Mouse (Mus musculus) megakaryocyte-erythroid progenitor cell, adult 5 weeks (primary cell): ENCODE measurements around the gene Siah1b. TPM values are rescaled to one million over a fixed set of nuclear protein-coding genes. Genes with fewer than 3 reads are reported as not detected.

Experiments
- polyA plus RNA-seq: library from polyadenylated mRNA; stranded (reverse); fragments of >175 nt; gene quantifications from 2 replicates; pipeline ENCODE4 v1.2.3, GENCODE M21; 2012

Siah1b gene
- 16.9 and 19.5 TPM in 2 replicates for polyA plus RNA-seq

GRCm38 (mm10) chrX:164076040-164076775 lies at the start of gene Siah1b:
Gene Siah1b, minus strand, starts transcription at chrX:164076493.

GRCm38 (mm10) chrX:164088582-164088981 lies 12.3 kb upstream of the Siah1b start, which contains the start of gene Cltrn:
Gene Cltrn, plus strand, starts transcription at chrX:164088830.

GRCm38 (mm10) chrX:164027607-164028289 lies 48.5 kb downstream of the Siah1b start, which contains the start of gene Car5b:
Gene Car5b, minus strand, starts transcription at chrX:164027997.

Other genes starting within 250 kb of the Siah1b start
- gene Ap1s2, start 167.5 kb downstream of the Siah1b start, polyA plus RNA-seq: 13.9 and 21.6 TPM in 2 replicates
- gene Zrsr2, start 117.8 kb downstream of the Siah1b start, polyA plus RNA-seq: 42.9 and 54.5 TPM in 2 replicates
- gene Car5b, start 48.5 kb downstream of the Siah1b start, polyA plus RNA-seq: 0.12 TPM in 1 of 2 replicates, not detected in the other
- not detected in 2 replicates for gene Cltrn, start 12.3 kb upstream of the Siah1b start, polyA plus RNA-seq
- not detected in 2 replicates for gene Ace2, start 62.8 kb upstream of the Siah1b start, polyA plus RNA-seq
- 0.12 and 0.31 TPM in 2 replicates for gene Bmx, start 181.7 kb upstream of the Siah1b start, polyA plus RNA-seq
- 1.2 and 1.6 TPM in 2 replicates for gene Pir, start 192.9 kb upstream of the Siah1b start, polyA plus RNA-seq